In genomic region chr12:102706833-102707463, GRCm38 (mm10) we compare ENCODE assay signal across 41 mouse cellular contexts. TPM values are rescaled to one million over a fixed set of nuclear protein-coding genes. Genes with fewer than 3 reads are reported as not detected.
DNase-seq lines count a peak whose midpoint lies in the region; ATAC-seq and TF ChIP-seq lines count a peak whose summit lies in the region.
"Had no signal": no experiment of that assay in that cellular context is flagged by ENCODE, and none has a peak within 500 bp of the region (broad histone marks: within the 10 kb centered on the region; RNA-seq: fewer than 3 reads in every experiment).

No protein-coding gene starts in this region.

- H3K9me3 ChIP-seq in hindbrain, embryonic 11.5 days (ENCODE audit: control insufficient read depth, low read length): no peaks in the 10 kb centered on the region
- H3K9me3 ChIP-seq: embryonic facial prominence, embryonic 13.5 days; forebrain, embryonic 10.5 days; G1E; hindbrain, embryonic 10.5 days; limb, embryonic 13.5 days; lung, embryonic 15.5 days; midbrain, embryonic 10.5 days; neural tube, embryonic 13.5 days had no signal

- no peak for TF ChIP-seq CTCF in heart, adult 2 months (IDR thresholded peaks at IDR 0.05)

- H3K27ac ChIP-seq in heart, adult 2 months: no peak overlapping the region
- no peak overlapping the region for H3K27ac ChIP-seq in hindbrain, embryonic 11.5 days (ENCODE audit: low read depth, low read length)
- H3K27ac ChIP-seq: embryonic facial prominence, embryonic 13.5 days; forebrain, embryonic 10.5 days; gastrocnemius, adult 2 months; hindbrain, embryonic 10.5 days; kidney, postnatal 0 days; limb, embryonic 13.5 days; lung, embryonic 15.5 days; midbrain, embryonic 10.5 days; neural tube, embryonic 13.5 days had no signal

- H3K4me2 ChIP-seq in hindbrain, embryonic 11.5 days (replicated peaks; ENCODE audit: low read depth, low read length): no peak overlapping the region
- H3K4me2 ChIP-seq: embryonic facial prominence, embryonic 13.5 days; limb, embryonic 13.5 days; liver, embryonic 11.5 days; lung, embryonic 15.5 days; neural tube, embryonic 13.5 days had no signal

- H3K79me2 ChIP-seq in heart, adult 2 months (replicated peaks; ENCODE audit: control insufficient read depth, insufficient read depth, low read length): no peaks in the 10 kb centered on the region

- TF ChIP-seq POLR2A in heart, adult 2 months (IDR thresholded peaks at IDR 0.05; ENCODE audit: insufficient read depth, low read depth, low read length): no peak

- ATAC-seq in hindbrain, embryonic 11.5 days (ENCODE audit: low FRiP score): no peak
- ATAC-seq: forebrain, embryonic 16.5 days; hindbrain, embryonic 16.5 days; Patski had no signal

- no peaks in the 10 kb centered on the region for H3K36me3 ChIP-seq in heart, adult 2 months (ENCODE audit: control insufficient read depth, insufficient read depth, low read length)
- H3K36me3 ChIP-seq in hindbrain, embryonic 11.5 days (ENCODE audit: control insufficient read depth, insufficient read depth, low read length): no peaks in the 10 kb centered on the region
- H3K36me3 ChIP-seq: embryonic facial prominence, embryonic 13.5 days; forebrain, embryonic 10.5 days; G1E; hindbrain, embryonic 10.5 days; limb, embryonic 13.5 days; lung, embryonic 15.5 days; midbrain, embryonic 10.5 days; neural tube, embryonic 13.5 days had no signal

- 85% methylated on average over 10 of the region's 10 CpGs for WGBS in heart, adult 2 months
- WGBS in hindbrain, embryonic 11.5 days: 89% methylated on average over 10 of the region's 10 CpGs

- peak; percentile 87 for DNase-seq in heart, adult 11 months
- DNase-seq in heart, adult 2 months: no peak
- DNase-seq in thymus, postnatal 4 days: peak; percentile 7
- no peak for DNase-seq in thymus, postnatal 14 days
- peak; percentile 95 for DNase-seq in ZHBTc4 (ENCODE audit: low read depth, low spot score)
- no peak for DNase-seq in ovary, postnatal 10 days (ENCODE audit: low spot score)
- DNase-seq in hindbrain, embryonic 11.5 days (ENCODE audit: low spot score): no peak
- DNase-seq: adrenal gland, adult 2 months; cerebellum, postnatal 10 days; gastrocnemius, adult 2 months; gastrocnemius, postnatal 36 days; heart, postnatal 14 days; kidney, adult 8-10 months; kidney, postnatal 4 days; layer of hippocampus, adult 9-11 months; right cerebral cortex, postnatal 14 days; spleen, adult 18-20 months; thymus, postnatal 25 days had no signal

- H3K4me1 ChIP-seq in heart, adult 2 months (ENCODE audit: control insufficient read depth, insufficient read depth, low read length): peaks cover 6% of the 10 kb centered on the region; the same call in 1 of the 2 replicates
- peaks cover 9% of the 10 kb centered on the region for H3K4me1 ChIP-seq in hindbrain, embryonic 11.5 days (replicated peaks; ENCODE audit: control insufficient read depth, insufficient read depth, low read length)

- H3K27me3 ChIP-seq in heart, adult 2 months (ENCODE audit: control insufficient read depth, insufficient read depth, low read length): no peaks in the 10 kb centered on the region
- H3K27me3 ChIP-seq in hindbrain, embryonic 11.5 days (ENCODE audit: control insufficient read depth, insufficient read depth, low read length): no peaks in the 10 kb centered on the region
- H3K27me3 ChIP-seq: limb, embryonic 13.5 days; lung, embryonic 15.5 days; neural tube, embryonic 13.5 days; Patski had no signal

- no peak for TF ChIP-seq EP300 in heart, adult 2 months (IDR thresholded peaks at IDR 0.05; ENCODE audit: insufficient read depth, low read depth, low read length)

- H3K4me3 ChIP-seq in heart, adult 2 months: no peak overlapping the region
- no peak overlapping the region for H3K4me3 ChIP-seq in hindbrain, embryonic 11.5 days (ENCODE audit: low read depth, low read length)
- H3K4me3 ChIP-seq: embryonic facial prominence, embryonic 13.5 days; forebrain, embryonic 10.5 days; gastrocnemius, adult 2 months; hindbrain, embryonic 10.5 days; limb, embryonic 13.5 days; lung, embryonic 15.5 days; midbrain, embryonic 10.5 days; neural tube, embryonic 13.5 days had no signal

- intact Hi-C loops in heart, adult 2 months (cut with DNase I): loop anchor here (5.0 to 10.0 kb wide), 2 partner anchors 35 to 358 kb away; partner anchors contain the start of genes Moap1 and Tmem251

- H3K9ac ChIP-seq in heart, adult 2 months (ENCODE audit: low read depth, low read length): no peak overlapping the region
- H3K9ac ChIP-seq in hindbrain, embryonic 11.5 days (ENCODE audit: low read depth, low read length): no peak overlapping the region
- H3K9ac ChIP-seq: embryonic facial prominence, embryonic 13.5 days; limb, embryonic 13.5 days; lung, embryonic 15.5 days; neural tube, embryonic 13.5 days had no signal

RNA-seq across cellular contexts. Expression of gene Itpk1, which starts 2.2 kb away (rescaled TPM):
- 1 to 10 TPM; 7.9 to 9.5 TPM for total RNA-seq in heart, adult 2 months (2021)
- polyA plus RNA-seq in heart, adult 2 months (2012; rRNA removed): 11.6 and 11.9 TPM in 2 replicates
- polyA plus RNA-seq in hindbrain, embryonic 11.5 days (2014; fragmentation: Nextera tagmentation; extraction: Ambion mirVana): 14.1 and 16.8 TPM in 2 replicates

RNA-seq across cellular contexts. Expression of gene Moap1, which starts 36.5 kb away (rescaled TPM):
- 1 to 10 TPM; 7.0 to 7.5 TPM for total RNA-seq in heart, adult 2 months (2021)
- polyA plus RNA-seq in heart, adult 2 months (2012; rRNA removed): 0.51 TPM in 1 of 2 replicates, not detected in the other
- polyA plus RNA-seq in hindbrain, embryonic 11.5 days (2014; fragmentation: Nextera tagmentation; extraction: Ambion mirVana): 35.7 and 42.9 TPM in 2 replicates

RNA-seq across cellular contexts. Expression of gene Tmem251, which starts 36.6 kb away (rescaled TPM):
- 1 to 10 TPM; 4.5 to 4.6 TPM for total RNA-seq in heart, adult 2 months (2021)
- 1.8 and 4.0 TPM in 2 replicates for polyA plus RNA-seq in heart, adult 2 months (2012; rRNA removed)
- 10.8 and 11.3 TPM in 2 replicates for polyA plus RNA-seq in hindbrain, embryonic 11.5 days (2014; fragmentation: Nextera tagmentation; extraction: Ambion mirVana)

RNA-seq across cellular contexts. Expression of gene Gm28051, which starts 50.6 kb away (rescaled TPM):
- not detected for total RNA-seq in heart, adult 2 months (2021)
- polyA plus RNA-seq in heart, adult 2 months (2012; rRNA removed): not detected in 2 replicates
- not detected in 2 replicates for polyA plus RNA-seq in hindbrain, embryonic 11.5 days (2014; fragmentation: Nextera tagmentation; extraction: Ambion mirVana)
- total RNA-seq: adrenal gland, adult 2 months; adrenal gland, postnatal 4 days; common myeloid progenitor, adult 5-6 weeks; G1E; gastrocnemius, adult 2 months; gastrocnemius, postnatal 36 days; heart, postnatal 14 days; left cerebral cortex, adult 18-20 months; left cerebral cortex, postnatal 25 days; megakaryocyte progenitor cell, adult 5-6 weeks had no signal
- polyA plus RNA-seq: adrenal gland, adult 2 months; embryonic facial prominence, embryonic 13.5 days; forebrain, embryonic 10.5 days; forebrain, embryonic 16.5 days; heart, embryonic 14.5 days; hindbrain, embryonic 10.5 days; hindbrain, embryonic 16.5 days; intestine, embryonic 14.5 days; kidney, postnatal 0 days; limb, embryonic 13.5 days; liver, embryonic 11.5 days; liver, embryonic 16.5 days; lung, embryonic 15.5 days; midbrain, embryonic 10.5 days; midbrain, postnatal 0 days; neural tube, embryonic 13.5 days; Patski; stomach, embryonic 16.5 days had no signal

RNA-seq across cellular contexts. Expression of gene Gon7, which starts 50.7 kb away (rescaled TPM):
- total RNA-seq in heart, adult 2 months (2021): 10 to 100 TPM in 1 of 2 experiments, 1 to 10 TPM in 1; 9.8 to 10.4 TPM
- polyA plus RNA-seq in heart, adult 2 months (2012; rRNA removed): 5.9 and 7.0 TPM in 2 replicates
- 47.2 and 56.2 TPM in 2 replicates for polyA plus RNA-seq in hindbrain, embryonic 11.5 days (2014; fragmentation: Nextera tagmentation; extraction: Ambion mirVana)

Comparison
In these comparisons a context has a peak if more than half of its experiments do, and no peak if none do; other contexts are left out.
1. DNase-seq: peak in heart, adult 11 months (single experiment), thymus, postnatal 4 days (single experiment) and ZHBTc4 (single experiment); none in heart, adult 2 months (0 of 2), thymus, postnatal 14 days (single experiment), ovary, postnatal 10 days (single experiment) and hindbrain, embryonic 11.5 days (single experiment).
2. RNA of gene Moap1, which starts 36.5 kb away (polyA plus RNA-seq): 35.7 to 42.9 TPM in hindbrain, embryonic 11.5 days; 0.51 TPM in heart, adult 2 months; every median in the first group is over 10 times any median in the second.